Mouse (Mus musculus): Measurements from ENCODE around the gene Pcbp2.

Pcbp2 gene

DNA sequence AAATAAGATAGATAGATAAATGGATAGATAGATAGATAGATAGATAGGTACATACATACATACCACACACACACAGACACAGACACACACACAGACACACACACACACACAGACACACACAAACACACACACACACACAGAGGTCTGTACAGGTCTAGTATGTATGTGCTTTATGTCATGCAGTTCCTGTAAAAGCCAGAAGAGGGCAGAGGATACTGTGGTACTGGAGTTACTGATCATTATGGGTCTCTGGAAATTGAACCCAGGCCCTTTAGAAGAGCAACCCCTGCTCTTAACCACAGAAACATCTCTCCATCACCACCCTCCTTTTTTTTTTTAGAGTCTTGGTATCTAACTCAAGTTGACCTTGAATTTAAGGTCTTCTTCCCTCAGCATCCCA, 6.7 kb upstream of the Pcbp2 start:
- DNase-seq (ENCODE audit: low read depth, low spot score): peak; percentile 75

DNA sequence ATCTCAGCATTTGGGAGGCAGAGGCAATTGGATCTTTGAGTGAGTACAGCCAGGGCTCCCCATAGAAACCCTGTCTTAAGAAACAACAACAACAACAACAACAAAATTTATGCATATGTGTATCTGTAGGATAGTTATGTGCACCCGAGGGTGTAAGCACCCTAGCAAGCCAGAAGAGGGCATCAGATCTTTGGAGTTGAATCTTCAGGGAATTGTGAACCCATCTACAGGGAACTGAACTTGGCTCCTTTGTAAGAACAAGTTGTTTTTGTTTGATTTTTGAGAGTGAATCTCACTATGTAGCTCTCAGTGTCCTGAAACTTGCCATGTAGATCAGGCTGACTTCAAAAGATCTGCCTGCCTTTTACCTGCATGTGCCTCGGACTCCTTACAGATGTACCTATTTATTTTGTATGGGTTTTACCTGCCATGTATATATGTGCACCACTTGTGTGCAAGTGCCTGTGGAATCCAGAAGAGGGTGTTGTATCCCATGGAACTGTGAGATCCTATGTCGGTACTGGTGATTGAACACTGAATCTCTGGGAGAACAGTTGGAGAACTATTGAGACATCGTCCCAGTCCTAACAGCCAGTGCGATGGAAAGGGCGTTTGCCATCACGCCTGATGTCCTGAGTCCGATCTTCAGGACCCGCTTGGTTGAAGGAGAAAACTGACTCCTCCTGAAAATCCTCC, 1.5 kb upstream of the Pcbp2 start:
- DNase-seq (ENCODE audit: low read depth, low spot score): peak; percentile 60

DNA sequence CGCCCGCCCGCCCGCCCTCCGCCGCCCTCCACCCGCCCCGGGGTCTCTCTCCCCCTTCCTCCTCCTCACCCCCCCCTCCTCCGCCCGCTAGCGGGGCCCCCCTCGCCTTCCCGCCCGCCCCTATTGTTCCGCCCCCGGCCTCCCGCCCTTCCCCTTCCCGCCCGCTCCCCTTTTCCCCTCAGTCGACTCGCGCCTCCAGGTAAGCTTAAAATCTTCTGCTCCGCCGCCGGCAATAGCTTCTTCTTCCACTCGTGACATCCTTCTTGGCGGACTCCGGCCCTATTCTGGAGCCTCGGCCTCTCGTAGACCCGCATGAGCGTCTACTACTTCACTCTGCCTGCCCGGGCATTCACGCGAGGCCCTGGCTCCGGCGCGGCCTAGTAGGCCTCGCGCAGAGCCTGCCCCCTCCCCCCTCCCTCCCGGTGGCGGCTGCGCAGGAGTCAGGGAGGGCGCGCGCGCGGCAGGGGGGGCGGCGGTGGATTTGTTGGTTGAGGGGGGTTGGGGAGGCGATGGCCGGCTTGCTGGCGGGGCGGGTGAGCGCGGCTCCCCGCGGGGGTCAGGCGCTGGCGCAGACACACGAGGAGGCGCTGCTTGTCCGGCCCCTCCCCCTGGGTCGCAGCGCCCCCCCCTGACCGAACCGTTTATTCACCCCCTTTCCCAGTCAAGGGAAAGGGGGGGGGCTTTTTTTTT, 411 bp downstream of the Pcbp2 start:
- peak; percentile 84 for DNase-seq (ENCODE audit: low read depth, low spot score)

DNA sequence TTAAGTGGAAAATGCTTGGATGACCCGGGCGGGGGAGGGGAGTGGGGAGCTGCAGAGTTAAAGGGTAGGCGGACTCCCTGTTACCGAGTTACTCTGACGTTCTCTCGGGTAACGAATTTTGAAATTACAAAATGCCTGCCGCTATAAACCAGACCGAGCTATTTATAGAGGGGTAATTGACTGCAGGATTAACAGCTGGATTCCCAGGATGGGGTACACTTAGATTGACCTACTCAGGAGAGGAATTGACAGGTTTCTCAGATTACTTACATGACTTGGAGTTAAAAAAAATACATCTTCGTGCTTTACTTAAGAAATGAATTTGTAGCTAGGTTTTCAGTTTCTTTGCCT, 931 bp downstream of the Pcbp2 start:
- DNase-seq (ENCODE audit: low read depth, low spot score): no peak

DNA sequence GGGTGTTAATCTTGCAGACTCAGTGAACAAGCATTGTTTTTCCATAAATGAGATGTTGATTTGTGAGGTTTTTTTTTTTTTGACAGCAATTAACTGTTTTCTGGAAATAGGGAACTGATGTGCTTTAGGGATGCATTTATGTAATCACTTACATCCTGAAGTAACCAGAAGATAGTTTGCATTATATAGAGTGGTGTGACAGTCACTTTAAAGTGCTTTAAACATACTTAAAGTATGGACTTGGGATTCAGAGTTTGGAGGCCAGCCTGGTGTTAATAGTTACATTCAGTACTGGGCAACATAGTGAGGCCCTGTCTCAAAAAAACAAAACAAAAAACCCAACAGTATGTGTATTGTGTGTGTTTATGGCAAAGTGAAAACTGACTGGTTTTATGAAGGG, 1.4 kb downstream of the Pcbp2 start:
- DNase-seq (ENCODE audit: low read depth, low spot score): no peak

DNA sequence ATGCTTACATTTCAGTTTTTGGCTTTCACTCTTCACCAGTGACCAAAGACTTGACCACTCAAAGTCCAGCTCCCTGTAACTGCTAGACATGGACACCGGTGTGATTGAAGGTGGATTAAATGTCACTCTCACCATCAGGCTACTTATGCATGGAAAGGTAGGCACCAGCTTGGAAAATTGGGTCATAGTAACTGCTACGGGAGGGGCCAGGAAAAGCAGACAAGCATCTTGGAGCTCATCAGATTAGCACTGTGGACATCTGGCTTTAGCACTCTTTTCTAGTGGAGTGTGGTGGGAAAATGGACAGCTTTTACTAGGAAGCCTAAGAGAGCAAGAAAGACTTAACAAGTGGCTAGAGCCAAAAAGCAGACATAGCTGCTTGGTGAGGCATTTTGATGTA, 2.9 kb downstream of the Pcbp2 start:
- DNase-seq (ENCODE audit: low read depth, low spot score): no peak

DNA sequence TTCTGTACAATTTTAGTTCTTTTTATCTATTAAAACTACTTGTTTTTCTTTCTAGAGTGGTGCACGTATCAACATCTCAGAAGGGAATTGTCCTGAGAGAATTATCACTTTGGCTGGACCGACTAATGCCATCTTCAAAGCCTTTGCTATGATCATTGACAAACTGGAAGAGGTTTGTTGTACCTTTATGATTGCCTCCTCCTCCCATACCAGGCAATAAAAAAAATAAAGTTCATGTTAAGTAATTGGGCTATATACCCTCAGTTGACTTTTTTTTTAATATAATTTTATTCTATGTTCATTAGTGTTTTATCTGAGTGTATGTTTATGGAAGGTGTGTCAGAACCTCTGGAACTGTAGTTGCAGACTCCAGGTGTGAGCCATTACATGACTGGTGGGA, 4.2 kb downstream of the Pcbp2 start:
- DNase-seq (ENCODE audit: low read depth, low spot score): no peak

DNA sequence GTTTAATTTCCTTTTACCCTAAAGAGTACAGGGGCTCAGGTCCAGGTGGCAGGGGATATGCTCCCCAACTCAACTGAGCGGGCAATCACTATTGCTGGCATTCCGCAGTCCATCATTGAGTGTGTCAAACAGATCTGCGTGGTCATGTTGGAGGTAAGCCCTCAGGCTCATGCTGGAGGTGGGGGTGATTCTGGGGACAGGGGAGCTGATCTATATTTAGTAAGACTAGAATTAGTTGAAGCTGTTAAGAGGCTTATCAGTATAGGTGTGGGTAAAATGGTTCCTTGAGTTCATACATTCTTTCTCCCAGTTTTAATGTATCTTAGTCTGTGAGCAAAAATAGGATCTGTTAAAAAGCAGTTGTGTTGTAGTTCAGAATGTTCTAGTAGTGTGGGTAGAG, 12.8 kb downstream of the Pcbp2 start:
- no peak for DNase-seq (ENCODE audit: low read depth, low spot score)

DNA sequence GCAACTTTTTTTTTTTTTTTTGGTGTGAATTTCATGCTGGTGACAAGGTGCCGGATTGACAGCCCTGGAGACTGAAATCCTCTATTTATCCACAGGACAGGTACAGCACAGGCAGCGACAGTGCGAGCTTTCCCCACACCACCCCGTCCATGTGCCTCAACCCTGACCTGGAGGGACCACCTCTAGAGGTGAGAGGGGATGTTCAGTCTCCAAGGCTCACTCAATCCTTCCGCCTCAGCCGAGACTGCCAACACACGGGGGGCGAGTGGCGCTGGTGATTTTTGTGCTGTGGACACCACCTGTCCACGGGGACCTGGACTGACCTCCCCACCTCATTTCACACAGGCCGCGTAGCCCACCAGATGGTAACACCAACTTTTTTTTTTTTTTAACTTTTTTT, 15.5 kb downstream of the Pcbp2 start:
- DNase-seq (ENCODE audit: low read depth, low spot score): no peak

DNA sequence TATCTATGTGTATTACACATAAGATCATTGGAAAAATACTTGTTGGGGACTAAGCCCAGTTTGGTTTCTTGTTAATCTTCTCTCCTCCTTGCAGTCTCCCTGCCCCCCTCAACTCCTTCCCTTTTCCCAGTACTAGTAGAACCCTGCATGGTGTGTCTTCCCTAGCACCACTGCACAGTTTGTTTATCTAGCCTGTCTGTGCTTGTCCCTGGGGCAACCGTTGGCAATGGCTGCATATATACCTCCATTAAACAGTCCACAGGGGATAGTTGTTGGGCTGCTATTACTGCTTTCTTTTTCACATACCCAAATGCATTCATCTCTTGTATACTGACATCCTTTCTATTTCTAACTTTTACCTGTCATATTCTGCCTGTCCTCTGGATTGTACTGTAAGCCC, 17.3 kb downstream of the Pcbp2 start:
- no peak for DNase-seq (ENCODE audit: low read depth, low spot score)

DNA sequence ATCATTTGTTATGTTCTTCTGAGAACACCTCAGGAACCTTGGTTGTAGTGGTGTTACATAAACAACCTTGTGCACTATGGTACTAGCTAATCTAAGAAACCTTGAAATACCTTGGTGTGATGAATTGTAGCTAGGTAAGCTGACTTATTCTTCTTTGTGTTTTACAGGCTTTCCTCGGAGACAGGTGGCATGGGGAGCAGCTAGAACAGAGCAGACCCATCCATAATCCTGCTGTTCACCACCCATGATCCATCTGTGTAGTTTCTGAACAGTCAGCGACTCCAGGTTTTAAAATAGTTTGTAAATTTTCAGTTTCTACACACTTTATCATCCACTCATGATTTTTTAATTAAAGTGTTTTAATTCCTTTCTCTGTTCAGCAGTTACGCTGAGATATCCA, 28.0 kb downstream of the Pcbp2 start:
- no peak for DNase-seq (ENCODE audit: low read depth, low spot score)

DNA sequence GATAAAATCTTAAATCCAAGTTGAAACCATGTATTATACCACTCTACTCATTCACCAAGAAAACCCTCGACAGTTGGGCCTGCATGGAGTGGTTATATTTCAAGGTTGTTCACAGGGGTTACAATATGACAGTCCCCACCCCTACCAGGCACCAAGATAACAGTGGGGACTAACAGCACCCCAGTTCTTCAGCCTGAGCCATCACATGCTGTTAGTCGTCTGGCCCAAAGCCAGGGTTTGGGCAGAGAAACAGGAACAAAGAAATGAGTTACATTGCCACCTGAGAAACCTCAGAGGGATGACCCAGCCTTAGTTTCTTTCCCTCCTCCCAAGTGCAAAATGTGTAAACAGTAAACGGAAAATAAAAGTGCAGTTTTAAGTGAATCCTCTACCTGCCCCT, 29.0 kb downstream of the Pcbp2 start:
- DNase-seq (ENCODE audit: low read depth, low spot score): no peak

DNA sequence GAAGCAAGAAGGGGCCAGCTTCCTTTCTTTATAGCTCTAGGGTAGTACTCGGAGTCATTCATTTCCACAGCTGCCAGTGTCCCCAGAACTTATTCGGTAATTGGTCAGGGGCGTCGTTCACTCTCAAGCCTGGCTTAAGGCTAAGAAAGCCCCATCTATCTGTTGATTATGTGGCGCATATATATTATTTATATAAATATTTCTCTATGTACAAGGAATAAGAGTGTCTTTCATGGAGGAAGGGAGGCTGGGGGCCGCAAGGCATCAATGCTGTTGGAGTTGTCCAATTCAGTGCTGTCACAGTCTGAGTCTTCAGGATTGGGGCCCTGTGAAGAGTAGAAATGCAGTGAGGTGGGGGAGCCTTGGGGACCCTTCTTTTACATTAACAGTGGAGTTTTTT, 29.5 kb downstream of the Pcbp2 start:
- DNase-seq (ENCODE audit: low read depth, low spot score): no peak

DNA sequence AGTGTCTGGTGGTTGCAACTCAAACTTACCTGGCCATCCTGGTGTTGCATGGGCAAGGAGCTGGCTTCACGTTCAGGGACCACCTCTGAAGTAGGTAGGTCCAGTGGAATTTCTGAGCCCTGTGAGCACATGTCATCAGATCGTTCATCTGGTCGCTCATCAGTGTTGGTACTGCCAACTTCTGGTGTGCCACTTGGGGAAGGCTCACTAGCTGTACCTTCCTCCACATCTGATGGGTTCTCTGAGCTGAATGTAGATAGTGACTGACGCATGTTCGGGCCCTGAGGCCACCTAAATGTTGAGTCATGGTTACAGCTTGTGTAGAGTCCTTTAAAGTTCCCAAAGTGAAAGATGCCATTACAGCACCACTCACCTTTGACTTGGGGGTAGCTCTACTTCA, 30.1 kb downstream of the Pcbp2 start:
- DNase-seq (ENCODE audit: low read depth, low spot score): no peak

DNA sequence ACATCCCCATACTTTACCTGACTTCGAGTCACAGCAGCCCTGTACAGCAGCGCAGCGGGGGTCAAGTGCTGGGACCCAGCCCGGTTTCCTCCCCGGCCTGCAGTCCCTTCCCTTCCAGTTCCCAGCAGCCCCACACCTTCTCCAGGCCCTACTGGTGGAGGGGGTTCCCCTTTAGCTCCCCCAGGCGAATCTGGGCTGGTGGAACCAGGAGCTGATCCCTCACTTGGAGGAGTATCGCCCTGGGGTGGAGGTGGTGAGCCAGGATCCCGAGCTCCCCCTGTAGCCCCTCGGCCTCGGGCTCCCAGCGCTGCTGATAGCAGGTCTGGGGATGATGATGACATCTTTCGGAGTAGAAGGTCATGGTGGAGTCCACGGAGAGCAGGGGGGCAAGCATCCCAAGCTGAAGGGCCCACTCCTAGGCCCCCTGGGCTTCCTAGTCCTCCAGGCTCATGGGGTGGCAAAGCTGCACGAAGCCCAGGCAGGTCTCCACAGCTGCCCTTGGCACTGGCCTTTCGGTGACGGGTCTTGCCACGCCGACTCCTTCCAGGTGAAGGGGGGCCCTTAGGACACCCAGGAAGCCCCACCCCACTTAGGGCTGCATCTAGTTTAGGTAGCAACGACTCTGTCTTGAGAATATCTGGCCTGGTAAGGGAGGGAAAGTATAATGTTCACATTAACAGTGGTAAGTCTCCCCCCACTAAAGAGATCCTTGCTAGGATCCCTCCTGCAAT, 30.9 kb downstream of the Pcbp2 start:
- no peak for DNase-seq (ENCODE audit: low read depth, low spot score)

DNA sequence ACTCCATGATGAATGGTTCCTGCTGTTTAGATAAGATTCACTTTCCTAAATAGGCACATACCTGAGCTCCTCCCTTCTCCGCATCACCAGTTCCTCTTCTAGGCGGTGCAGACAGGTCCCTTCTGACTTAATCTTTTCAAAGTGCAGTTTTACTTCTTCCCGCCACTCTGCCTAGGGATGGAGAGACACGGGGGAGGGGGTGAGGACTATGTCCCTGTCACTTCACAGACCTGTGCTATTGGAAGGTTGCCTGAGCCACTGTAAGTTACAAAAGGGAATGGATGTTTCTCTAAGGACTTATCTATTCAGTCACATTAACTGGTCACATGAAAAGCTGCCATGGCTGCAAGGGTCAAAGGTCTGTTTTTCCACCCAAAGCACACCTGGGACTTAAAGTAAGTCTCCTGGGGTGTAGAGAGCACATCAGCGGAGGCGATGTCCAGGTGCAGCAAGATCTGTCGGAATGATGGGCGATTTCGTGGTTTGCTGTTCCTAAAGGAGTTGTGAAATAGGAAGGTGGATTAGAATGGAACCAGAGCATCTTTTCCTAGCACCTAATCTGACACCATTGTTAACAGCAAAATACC, 32.0 kb downstream of the Pcbp2 start:
- no peak for DNase-seq (ENCODE audit: low read depth, low spot score)

DNA sequence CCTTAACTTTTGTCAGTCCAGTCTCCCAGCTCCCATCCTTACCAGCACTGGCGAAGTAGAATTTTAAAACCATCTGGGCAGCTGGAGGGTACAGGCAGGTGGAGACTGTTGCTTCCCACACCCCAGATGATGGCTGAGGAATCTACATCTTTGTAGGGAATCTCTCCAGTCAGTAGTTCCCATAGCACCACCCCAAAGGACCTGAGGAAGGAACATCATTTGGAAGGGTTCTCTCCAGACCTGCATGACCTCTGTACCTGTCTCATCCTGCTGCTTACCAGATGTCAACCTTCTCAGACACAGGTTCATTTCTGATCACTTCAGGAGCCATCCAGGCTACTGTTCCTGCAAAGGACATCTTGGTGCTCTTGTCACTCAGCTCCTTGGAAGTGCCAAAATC, 33.1 kb downstream of the Pcbp2 start, which contains the start of gene Gm10337:
Gene Gm10337, plus strand, starts transcription at position 276 of the 400 bp plus-strand sequence.
- DNase-seq (ENCODE audit: low read depth, low spot score): no peak

DNA sequence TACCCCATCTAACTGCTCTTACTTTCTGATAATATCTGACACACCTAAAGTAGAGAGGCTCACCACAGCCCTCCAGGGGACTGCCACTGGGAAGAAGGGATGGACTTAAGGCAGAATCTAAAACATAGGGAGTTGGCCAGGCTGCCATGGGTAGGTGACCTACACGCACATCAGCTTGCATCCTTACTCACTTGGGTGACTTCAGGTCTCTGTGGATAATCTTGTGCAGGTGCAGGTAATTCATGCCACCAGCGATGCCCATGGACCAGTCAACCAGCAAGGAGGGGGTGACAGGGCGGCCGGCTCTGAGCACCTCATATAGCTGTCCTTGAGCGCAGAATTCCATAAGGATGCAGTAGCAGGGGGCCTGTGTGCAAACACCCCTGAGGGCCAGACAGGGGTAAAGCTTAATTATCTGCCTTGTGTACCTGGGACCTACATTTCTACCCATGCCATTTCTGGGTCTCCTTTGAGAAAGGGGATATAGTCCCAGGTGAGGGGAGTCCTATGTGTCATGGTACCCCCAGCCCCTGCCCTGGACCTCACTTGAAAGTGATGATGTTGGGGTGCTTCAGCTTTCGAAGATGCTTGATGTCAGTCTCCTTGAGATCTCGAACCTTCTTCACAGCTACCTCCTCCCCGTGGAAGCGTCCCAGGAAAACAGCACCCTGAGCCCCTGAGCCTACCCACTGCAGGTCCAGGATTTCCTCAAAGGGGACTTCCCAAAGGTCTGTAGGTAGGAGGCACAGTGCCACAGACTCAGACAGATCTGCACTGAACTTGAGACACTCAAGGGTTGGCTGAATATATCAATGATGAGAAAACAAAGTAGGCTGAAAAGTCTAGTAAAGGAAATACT, 33.8 kb downstream of the Pcbp2 start:
- DNase-seq (ENCODE audit: low read depth, low spot score): no peak

DNA sequence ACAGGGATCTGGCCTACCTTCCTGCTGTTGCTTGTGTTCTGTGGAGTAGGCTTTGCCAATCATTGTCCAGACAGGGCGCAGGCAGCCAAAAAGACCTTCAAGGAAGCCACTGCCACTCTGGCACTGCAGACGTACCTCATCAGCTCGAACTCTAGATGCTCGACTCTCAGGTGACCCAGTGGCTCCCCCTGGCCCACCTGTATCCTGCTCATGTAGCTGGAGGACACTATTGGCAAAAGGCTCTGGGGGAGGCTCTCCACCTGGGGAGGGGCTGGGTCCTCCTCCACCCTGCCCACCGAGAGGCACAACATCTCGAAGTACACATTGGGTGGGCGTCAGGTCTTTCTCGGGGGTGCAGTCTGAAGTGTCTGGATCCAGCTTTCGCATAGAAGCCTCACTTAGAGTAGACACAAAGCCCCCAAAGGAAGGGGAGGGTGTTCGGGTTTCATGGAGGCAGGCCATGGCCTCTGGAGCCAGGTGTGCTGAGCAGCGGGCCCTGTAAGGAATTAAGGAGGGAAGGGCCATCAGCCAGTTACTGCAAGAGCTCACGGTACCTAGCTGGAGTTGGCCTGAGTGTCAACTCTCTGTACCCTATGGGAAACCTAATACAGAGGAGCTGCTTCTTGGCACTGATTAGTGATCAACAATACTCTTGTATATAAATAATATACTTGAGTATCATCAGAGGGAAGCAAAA, 34.9 kb downstream of the Pcbp2 start:
- no peak for DNase-seq (ENCODE audit: low read depth, low spot score)

DNA sequence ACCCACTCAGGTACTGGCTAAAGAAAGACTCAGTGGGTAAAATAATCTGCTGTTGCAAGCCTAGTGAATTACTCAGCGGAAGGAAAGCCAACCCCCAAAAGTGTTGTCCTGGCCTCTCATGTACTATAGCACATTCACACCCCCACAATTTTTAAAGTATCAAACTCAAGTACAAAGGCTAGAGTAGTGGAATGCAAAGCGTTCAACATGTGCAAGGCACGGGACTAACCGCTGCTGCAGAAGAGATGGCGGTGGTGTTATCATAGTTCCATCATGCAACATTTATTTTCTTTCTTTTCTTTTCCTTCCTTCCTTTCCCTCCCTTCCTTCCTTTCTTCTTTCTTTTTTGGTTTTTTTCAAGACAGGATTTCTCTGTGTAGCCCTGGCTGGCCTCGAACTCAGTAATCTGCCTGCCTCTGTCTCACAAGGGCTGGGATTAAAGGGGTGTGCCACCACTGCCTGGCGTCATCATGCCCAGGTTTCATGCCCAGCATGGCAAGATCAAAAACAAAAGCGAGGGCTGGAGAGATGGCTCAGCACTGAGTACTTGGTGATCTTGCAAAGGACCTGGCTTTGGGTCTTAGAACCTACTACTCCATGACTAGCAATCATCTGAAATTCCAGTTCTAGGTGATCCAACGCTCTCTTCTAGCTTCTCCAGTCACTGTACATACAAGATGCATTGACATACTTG, 35.6 kb downstream of the Pcbp2 start:
- DNase-seq (ENCODE audit: low read depth, low spot score): no peak
